Mouse (Mus musculus): Measurements from ENCODE around the gene Nxpe3. TPM values are rescaled to one million over a fixed set of nuclear protein-coding genes. Genes with fewer than 3 reads are reported as not detected.

Nxpe3 gene
- polyA plus RNA-seq, 1 experiment from 2014 or later = 1.3 TPM

DNA sequence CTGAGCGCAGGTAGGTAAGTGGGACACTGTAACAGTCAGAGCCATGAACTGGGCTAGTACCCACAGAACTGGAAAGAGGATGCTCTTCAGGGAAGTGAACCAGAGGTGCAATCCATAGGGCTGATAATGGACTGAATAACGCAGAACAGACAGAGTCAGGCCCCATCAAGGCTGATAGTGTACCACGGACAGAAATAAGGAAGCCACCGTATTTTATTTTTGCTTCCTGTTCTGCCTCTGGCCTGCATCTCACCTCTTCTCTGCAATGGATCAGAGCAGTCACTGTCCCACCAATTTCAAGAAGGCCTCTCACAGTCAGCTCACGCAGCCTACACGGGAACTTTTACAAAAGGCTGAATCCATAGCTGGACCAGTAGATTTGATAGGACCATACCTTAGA, 63.0 kb downstream of the Nxpe3 start:
- WGBS = 99% methylated on average over 6 of the region's 6 CpGs
- no peak overlapping the region for H3K4me2 ChIP-seq (ENCODE audit: low read depth, low read length)
- H3K4me3 ChIP-seq (ENCODE audit: low read depth, low read length) = no peak overlapping the region
- no peak overlapping the region for H3K27ac ChIP-seq (ENCODE audit: low read depth, low read length)
- H3K9me3 ChIP-seq (ENCODE audit: control insufficient read depth, low read length) = no peaks in the 10 kb centered on the region
- ATAC-seq (ENCODE audit: low read depth) = no peak
- no peaks in the 10 kb centered on the region for H3K36me3 ChIP-seq (ENCODE audit: control insufficient read depth, insufficient read depth, low read length)
- H3K9ac ChIP-seq (replicated peaks; ENCODE audit: low read depth, low read length) = no peak overlapping the region
- H3K4me1 ChIP-seq (ENCODE audit: control insufficient read depth, insufficient read depth, low read length) = 0 out of 2 replicates have a peak, but pooled peaks cover 5% of the 10 kb centered on the region
- no peaks in the 10 kb centered on the region for H3K27me3 ChIP-seq (ENCODE audit: control insufficient read depth, insufficient read depth, low read length)

- Histone ChIP-seq H3K36me3 (ENCODE audit: control insufficient read depth, insufficient read depth, low read length) (no peaks in the 10 kb centered on the region), H3K4me2 (ENCODE audit: low read depth, low read length) (no peak overlapping the region), H3K4me1 (ENCODE audit: control insufficient read depth, insufficient read depth, low read length) (0 out of 2 replicates have a peak, but pooled peaks cover 5% of the 10 kb centered on the region), H3K4me3 (ENCODE audit: low read depth, low read length) (no peak overlapping the region), H3K27ac (ENCODE audit: low read depth, low read length) (no peak overlapping the region), H3K9ac (replicated peaks; ENCODE audit: low read depth, low read length) (no peak overlapping the region), H3K9me3 (ENCODE audit: control insufficient read depth, low read length) (no peaks in the 10 kb centered on the region), H3K27me3 (ENCODE audit: control insufficient read depth, insufficient read depth, low read length) (no peaks in the 10 kb centered on the region)
- 97% methylated on average over 1 of the region's 1 CpGs for WGBS
- ATAC-seq (ENCODE audit: low read depth) = no peak
Measured at GRCm38 (mm10) chr16:55831451-55831850, 63.6 kb downstream of the Nxpe3 start.

- H3K4me3 ChIP-seq (ENCODE audit: low read depth, low read length) = no peak overlapping the region
- no peaks in the 10 kb centered on the region for H3K27me3 ChIP-seq (ENCODE audit: control insufficient read depth, insufficient read depth, low read length)
- peaks cover 9% of the 10 kb centered on the region for H3K4me1 ChIP-seq (ENCODE audit: control insufficient read depth, insufficient read depth, low read length)
- 38% methylated on average over 11 of the region's 11 CpGs for WGBS
- H3K9ac ChIP-seq (replicated peaks; ENCODE audit: low read depth, low read length) = no peak overlapping the region
- no peak for ATAC-seq (ENCODE audit: low read depth)
- H3K36me3 ChIP-seq (ENCODE audit: control insufficient read depth, insufficient read depth, low read length) = no peaks in the 10 kb centered on the region
- H3K9me3 ChIP-seq (ENCODE audit: control insufficient read depth, low read length) = no peaks in the 10 kb centered on the region
- no peak overlapping the region for H3K4me2 ChIP-seq (ENCODE audit: low read depth, low read length)
- no peak overlapping the region for H3K27ac ChIP-seq (ENCODE audit: low read depth, low read length)
Measured at GRCm38 (mm10) chr16:55823398-55824155, 71.5 kb downstream of the Nxpe3 start.

DNA sequence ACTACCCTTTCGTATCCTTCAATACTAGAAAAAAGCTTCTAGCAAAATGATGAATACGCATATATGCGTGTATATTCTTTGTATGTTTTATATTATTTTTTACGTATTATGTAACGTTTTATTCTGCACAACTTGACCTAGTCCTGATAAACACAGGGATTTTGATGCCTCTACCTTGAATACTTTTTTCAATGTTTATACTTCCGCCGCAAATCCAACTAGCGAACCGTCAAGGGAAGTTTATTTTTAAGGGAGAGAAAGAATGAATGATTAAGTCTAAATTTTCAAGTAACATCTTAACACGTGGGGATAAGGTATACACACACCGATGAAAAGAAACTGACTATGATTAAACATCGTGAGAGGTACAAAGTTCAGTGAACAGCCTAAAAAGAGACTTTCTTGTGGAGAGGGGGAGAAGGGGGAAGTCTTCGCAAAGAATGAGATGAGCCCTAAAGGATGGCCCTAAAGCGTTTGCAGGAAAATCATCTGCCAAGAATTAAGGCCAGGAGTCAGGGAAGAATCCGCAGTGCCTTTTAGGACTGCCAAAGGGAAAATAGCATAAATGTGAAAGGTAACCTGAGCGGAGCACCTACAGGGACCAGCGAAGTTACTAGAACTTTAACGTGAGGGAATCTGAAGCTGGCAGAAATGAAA, 72.2 kb downstream of the Nxpe3 start:
- Histone ChIP-seq H3K4me2 (ENCODE audit: low read depth, low read length) (peak overlapping the region; percentile 88; the same call in 1 of the 2 replicates), H3K27me3 (ENCODE audit: control insufficient read depth, insufficient read depth, low read length) (no peaks in the 10 kb centered on the region), H3K9me3 (ENCODE audit: control insufficient read depth, low read length) (no peaks in the 10 kb centered on the region), H3K9ac (replicated peaks; ENCODE audit: low read depth, low read length) (no peak overlapping the region), H3K4me3 (ENCODE audit: low read depth, low read length) (peak overlapping the region; percentile 82), H3K27ac (ENCODE audit: low read depth, low read length) (no peak overlapping the region), H3K4me1 (ENCODE audit: control insufficient read depth, insufficient read depth, low read length) (peaks cover 9% of the 10 kb centered on the region), H3K36me3 (ENCODE audit: control insufficient read depth, insufficient read depth, low read length) (no peaks in the 10 kb centered on the region)
- 45% methylated on average over 18 of the region's 18 CpGs for WGBS
- ATAC-seq (ENCODE audit: low read depth) = no peak

DNA sequence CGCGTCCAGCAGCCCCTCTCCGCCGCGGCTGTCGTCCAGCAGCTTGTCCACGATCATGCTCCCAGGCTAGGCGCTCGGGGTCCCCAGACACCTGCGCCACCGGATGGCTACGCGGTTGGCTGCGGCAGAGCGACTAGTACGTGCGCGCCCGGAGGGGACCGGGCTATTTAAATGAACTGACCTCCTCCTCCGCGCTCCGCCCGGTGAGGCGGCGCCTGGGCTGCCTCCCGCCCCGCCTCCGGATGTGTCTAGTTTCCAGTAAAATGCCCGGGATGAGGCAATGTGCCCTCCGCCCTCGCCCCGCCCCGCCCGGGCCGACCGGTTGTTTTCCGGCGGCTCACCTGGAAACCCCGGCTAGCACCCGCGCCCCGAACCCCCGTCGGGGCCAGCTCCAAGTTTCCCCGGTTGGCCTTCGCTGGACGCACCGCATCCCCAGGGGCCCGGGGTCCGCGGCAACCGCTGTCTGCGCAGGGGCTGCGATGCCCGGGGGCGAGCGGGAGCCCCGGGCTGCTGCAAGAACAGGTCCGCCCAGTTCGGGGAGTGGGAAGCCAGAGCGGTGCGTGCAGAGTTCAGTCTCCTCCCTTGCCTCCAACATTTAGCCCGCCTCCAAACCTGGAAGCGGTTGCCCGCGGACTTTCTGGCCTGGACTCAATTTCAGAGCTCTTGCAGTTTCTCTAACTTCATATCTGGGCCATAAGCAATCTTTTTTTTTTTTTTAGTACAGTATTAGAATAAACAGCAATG, 72.9 kb downstream of the Nxpe3 start:
- ATAC-seq (ENCODE audit: low read depth) = peak; percentile 94
- Histone ChIP-seq H3K9me3 (ENCODE audit: control insufficient read depth, low read length) (no peaks in the 10 kb centered on the region), H3K4me3 (ENCODE audit: low read depth, low read length) (peak overlapping the region; percentile 82), H3K9ac (replicated peaks; ENCODE audit: low read depth, low read length) (peak overlapping the region; percentile 78), H3K27me3 (ENCODE audit: control insufficient read depth, insufficient read depth, low read length) (no peaks in the 10 kb centered on the region), H3K27ac (ENCODE audit: low read depth, low read length) (no peak overlapping the region; the same call in 1 of the 2 replicates), H3K4me1 (ENCODE audit: control insufficient read depth, insufficient read depth, low read length) (peaks cover 9% of the 10 kb centered on the region), H3K36me3 (ENCODE audit: control insufficient read depth, insufficient read depth, low read length) (no peaks in the 10 kb centered on the region), H3K4me2 (ENCODE audit: low read depth, low read length) (peak overlapping the region; percentile 88)
- WGBS = under 1% methylated on average over 59 of the region's 67 CpGs

DNA sequence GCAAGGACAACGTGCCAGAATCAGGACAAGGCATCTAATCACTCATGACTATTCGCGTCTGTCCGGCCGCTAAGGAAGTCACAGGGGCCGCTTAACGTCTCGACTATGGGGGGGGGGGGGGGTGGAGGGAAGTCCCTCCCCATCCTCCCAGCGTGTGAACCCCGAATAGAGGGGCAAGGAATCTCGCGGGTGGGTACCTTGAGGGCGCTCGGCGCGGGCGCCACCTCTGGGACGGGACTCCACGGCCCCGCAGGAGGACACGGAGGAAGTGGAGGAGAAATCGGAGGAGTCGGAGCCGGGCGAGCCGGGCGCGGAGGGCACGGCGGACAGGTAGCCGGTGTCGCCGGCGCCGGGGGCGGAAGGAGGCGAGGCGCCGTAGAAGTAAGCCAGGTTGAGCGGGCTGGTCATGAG, 73.5 kb downstream of the Nxpe3 start:
- H3K27ac ChIP-seq (ENCODE audit: low read depth, low read length) = no peak overlapping the region
- ATAC-seq (ENCODE audit: low read depth) = peak; percentile 41

DNA sequence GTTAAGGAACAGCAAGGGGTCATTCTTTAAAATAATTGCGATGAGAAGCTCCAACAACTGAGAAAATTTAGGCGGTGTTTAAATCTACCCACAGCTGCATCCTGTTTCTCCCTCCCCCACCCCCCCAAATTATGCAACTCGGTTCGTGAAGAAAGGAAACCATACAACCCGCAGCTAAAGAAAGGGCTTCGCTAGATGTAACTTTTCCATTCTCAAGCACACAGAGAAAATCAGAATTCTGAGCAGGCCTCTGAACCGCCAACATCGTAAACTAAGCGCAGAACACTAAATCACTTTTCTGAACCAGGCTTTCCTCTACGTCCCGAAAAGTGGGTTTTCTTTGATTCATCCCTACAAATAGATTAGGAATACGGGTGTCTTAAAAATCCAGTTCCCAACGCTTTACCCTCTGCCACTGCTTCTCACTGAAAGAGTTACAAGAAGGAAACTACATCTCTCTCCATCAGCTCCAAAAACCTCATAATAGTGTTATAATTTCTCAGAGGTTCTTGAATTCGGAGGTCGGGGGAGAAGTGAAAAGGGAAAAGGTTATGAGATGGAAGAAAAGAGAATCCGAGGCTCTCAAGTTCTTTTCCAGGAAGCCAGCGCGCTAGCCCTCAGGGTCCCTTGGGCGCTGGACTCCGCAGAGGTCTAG, 74.0 kb downstream of the Nxpe3 start:
- Histone ChIP-seq H3K27ac (ENCODE audit: low read depth, low read length) (no peak overlapping the region), H3K4me2 (ENCODE audit: low read depth, low read length) (peak overlapping the region; percentile 88), H3K27me3 (ENCODE audit: control insufficient read depth, insufficient read depth, low read length) (no peaks in the 10 kb centered on the region), H3K9ac (replicated peaks; ENCODE audit: low read depth, low read length) (peak overlapping the region; percentile 78), H3K36me3 (ENCODE audit: control insufficient read depth, insufficient read depth, low read length) (peaks cover 5% of the 10 kb centered on the region; the same call in 1 of the 2 replicates), H3K4me3 (ENCODE audit: low read depth, low read length) (peak overlapping the region; percentile 82), H3K4me1 (ENCODE audit: control insufficient read depth, insufficient read depth, low read length) (peaks cover 9% of the 10 kb centered on the region), H3K9me3 (ENCODE audit: control insufficient read depth, low read length) (no peaks in the 10 kb centered on the region)
- WGBS = 6% methylated on average over 20 of the region's 20 CpGs
- ATAC-seq (ENCODE audit: low read depth) = no peak

More for the DNA sequence above, 73.5 kb downstream of the Nxpe3 start:
- H3K4me1 ChIP-seq (ENCODE audit: control insufficient read depth, insufficient read depth, low read length) = peaks cover 9% of the 10 kb centered on the region
- no peaks in the 10 kb centered on the region for H3K9me3 ChIP-seq (ENCODE audit: control insufficient read depth, low read length)
- peak overlapping the region; percentile 78 for H3K9ac ChIP-seq (replicated peaks; ENCODE audit: low read depth, low read length)
- H3K27me3 ChIP-seq (ENCODE audit: control insufficient read depth, insufficient read depth, low read length) = no peaks in the 10 kb centered on the region
- no peaks in the 10 kb centered on the region; the same call in 1 of the 2 replicates for H3K36me3 ChIP-seq (ENCODE audit: control insufficient read depth, insufficient read depth, low read length)
- peak overlapping the region; percentile 88 for H3K4me2 ChIP-seq (ENCODE audit: low read depth, low read length)
- WGBS = 0% methylated on average over 18 of the region's 40 CpGs
- H3K4me3 ChIP-seq (ENCODE audit: low read depth, low read length) = peak overlapping the region; percentile 82

DNA sequence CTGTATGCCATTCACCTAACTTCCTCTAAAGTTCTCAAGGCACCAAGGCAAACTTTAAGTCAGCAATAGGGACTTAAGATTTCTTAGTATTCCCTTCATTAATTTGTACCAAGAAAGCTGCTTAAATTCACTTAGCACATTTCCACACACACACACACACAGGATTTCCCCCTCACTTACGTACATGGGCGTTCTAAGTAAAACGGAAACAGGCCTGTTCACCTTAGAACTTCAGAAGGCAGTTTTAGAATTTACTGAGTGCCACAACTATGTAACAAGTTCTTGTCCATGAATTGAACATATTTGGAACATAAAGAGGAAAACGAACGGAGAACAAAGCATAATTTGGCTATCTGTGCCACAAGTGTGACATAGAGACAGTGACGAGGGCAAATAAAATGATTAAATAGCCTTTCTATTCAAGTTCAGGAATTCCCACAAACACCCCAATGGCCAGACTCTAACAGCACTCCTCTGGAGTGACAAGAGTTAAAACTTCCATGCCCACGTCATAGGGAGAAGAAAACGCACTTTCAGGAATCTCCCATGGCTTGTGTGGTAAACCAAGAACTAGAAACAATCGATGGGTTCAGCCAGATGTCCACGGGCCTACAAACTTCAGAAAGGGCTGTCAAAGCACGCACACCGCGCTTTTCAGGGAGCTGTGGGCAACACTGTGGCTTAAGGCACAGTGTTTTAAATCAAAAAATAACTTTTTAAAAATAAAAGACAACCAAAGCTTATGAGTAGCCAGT, 74.7 kb downstream of the Nxpe3 start:
- H3K9ac ChIP-seq (replicated peaks; ENCODE audit: low read depth, low read length) = no peak overlapping the region; the same call in 1 of the 2 replicates
- peaks cover 10% of the 10 kb centered on the region; the same call in 1 of the 2 replicates for H3K36me3 ChIP-seq (ENCODE audit: control insufficient read depth, insufficient read depth, low read length)
- H3K9me3 ChIP-seq (ENCODE audit: control insufficient read depth, low read length) = no peaks in the 10 kb centered on the region
- H3K27me3 ChIP-seq (ENCODE audit: control insufficient read depth, insufficient read depth, low read length) = no peaks in the 10 kb centered on the region
- WGBS = 46% methylated on average over 13 of the region's 13 CpGs
- no peak for ATAC-seq (ENCODE audit: low read depth)
- peak overlapping the region; percentile 82 for H3K4me3 ChIP-seq (ENCODE audit: low read depth, low read length)
- H3K4me1 ChIP-seq (ENCODE audit: control insufficient read depth, insufficient read depth, low read length) = peaks cover 9% of the 10 kb centered on the region
- H3K4me2 ChIP-seq (ENCODE audit: low read depth, low read length) = peak overlapping the region; percentile 88
- no peak overlapping the region for H3K27ac ChIP-seq (ENCODE audit: low read depth, low read length)
